Mouse (Mus musculus): ENCODE measurements around the gene Syt5. TPM values are rescaled to one million over a fixed set of nuclear protein-coding genes. Genes with fewer than 3 reads are reported as not detected.
"Not testable (repeated sequence)": the region's sequence is repeated elsewhere in the genome, so short reads cannot be mapped to it uniquely, and the experiment has no call there.

Gene Syt5
- total and polyA plus RNA-seq, 3 experiments = not detected

GRCm38 (mm10) chr7:4532005-4532729 is 15.2 kb downstream of the Syt5 start, which contains the start of gene Dnaaf3:
Gene Dnaaf3 (minus strand): TSS chr7:4532453.
- Histone ChIP-seq H3K27ac (ENCODE audit: control insufficient read depth, low read depth, low read length) (no peak within 1 kb of the TSS), H3K4me1 (ENCODE audit: control insufficient read depth in 1 of 2, insufficient read depth in 2 of 2, low read length in 2 of 2) (no peaks in the 10 kb centered on the region), H3K27me3 (ENCODE audit: control insufficient read depth in 1 of 2, insufficient read depth in 2 of 2, low read length in 2 of 2) (peaks cover 5% of the 10 kb centered on the region in 2 experiments; a peak in 3 of 4 replicates), H3K36me3 (ENCODE audit: control insufficient read depth in 1 of 2, insufficient read depth in 2 of 2, low read length in 2 of 2) (no peaks in the 10 kb centered on the region), H3K9me3 (replicated peaks; ENCODE audit: insufficient read depth, low read length) (no peaks in the 10 kb centered on the region), H3K4me3 (ENCODE audit: control insufficient read depth in 1 of 2, insufficient read depth in 1 of 2, low read depth in 2 of 2, low read length in 2 of 2) (no peak within 1 kb of the TSS), H3K9ac (ENCODE audit: control insufficient read depth, low read depth, low read length, poor library complexity, severe bottlenecking) (no peak within 1 kb of the TSS), H3K79me2 (ENCODE audit: control insufficient read depth, insufficient read depth, low read length, poor library complexity) (no peaks in the 10 kb centered on the region)
- TF ChIP-seq NELFE (IDR thresholded peaks at IDR 0.05; ENCODE audit: low read depth, low read length) (no peak), KAT2A (conservative IDR thresholded peaks at IDR 0.05; ENCODE audit: low read depth, low read length) (no peak), MEF2A (IDR thresholded peaks at IDR 0.05; ENCODE audit: extremely low read depth, insufficient replicate concordance, low read depth, low read length, poor library complexity, severe bottlenecking) (no peak), GATA1 (IDR thresholded peaks at IDR 0.05; ENCODE audit: low read depth, low read length) (no peak), TCF12 (IDR thresholded peaks at IDR 0.05; ENCODE audit: low read depth, low read length) (no peak)
- no peak for DNase-seq (ENCODE audit: low read depth, low spot score)

DNA sequence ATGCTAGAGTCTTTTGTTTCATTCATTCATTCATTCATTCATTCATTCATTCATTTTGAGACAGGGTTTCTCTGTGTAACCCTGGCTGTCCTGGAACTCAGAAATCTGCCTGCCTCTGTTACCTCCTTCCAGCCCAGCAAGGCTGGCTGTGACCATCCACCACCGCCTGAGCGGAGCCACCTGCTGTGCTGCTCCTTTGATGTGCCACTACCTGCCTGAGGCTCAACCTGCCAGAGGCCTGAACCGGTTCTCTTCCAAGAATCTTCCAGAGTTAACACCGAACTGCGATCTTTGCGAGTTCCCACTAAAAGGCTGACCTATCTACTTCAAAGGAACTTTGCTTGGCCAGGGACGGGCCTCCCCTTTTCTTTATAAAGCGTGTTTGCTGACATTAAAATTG is 17.2 kb downstream of the Syt5 start:
- not testable (repeated sequence) for H3K4me1 ChIP-seq (ENCODE audit: control insufficient read depth in 1 of 2, insufficient read depth in 2 of 2, low read length in 2 of 2); H3K27ac ChIP-seq (ENCODE audit: control insufficient read depth, low read depth, low read length); H3K27me3 ChIP-seq (ENCODE audit: control insufficient read depth in 1 of 2, insufficient read depth in 2 of 2, low read length in 2 of 2); H3K4me3 ChIP-seq (ENCODE audit: control insufficient read depth in 1 of 2, insufficient read depth in 1 of 2, low read depth in 2 of 2, low read length in 2 of 2); H3K79me2 ChIP-seq (ENCODE audit: control insufficient read depth, insufficient read depth, low read length, poor library complexity); H3K9ac ChIP-seq (ENCODE audit: control insufficient read depth, low read depth, low read length, poor library complexity, severe bottlenecking); H3K9me3 ChIP-seq (replicated peaks; ENCODE audit: insufficient read depth, low read length); DNase-seq (ENCODE audit: low read depth, low spot score); H3K36me3 ChIP-seq (ENCODE audit: control insufficient read depth in 1 of 2, insufficient read depth in 2 of 2, low read length in 2 of 2)

- no peak for DNase-seq (ENCODE audit: low read depth, low spot score)
- Histone ChIP-seq H3K4me3 (ENCODE audit: control insufficient read depth in 1 of 2, insufficient read depth in 1 of 2, low read depth in 2 of 2, low read length in 2 of 2) (no peak overlapping the region), H3K27me3 (ENCODE audit: control insufficient read depth in 1 of 2, insufficient read depth in 2 of 2, low read length in 2 of 2) (no peaks in the 10 kb centered on the region), H3K79me2 (ENCODE audit: control insufficient read depth, insufficient read depth, low read length, poor library complexity) (no peaks in the 10 kb centered on the region; the same call in 1 of the 2 replicates), H3K36me3 (ENCODE audit: control insufficient read depth in 1 of 2, insufficient read depth in 2 of 2, low read length in 2 of 2) (peaks cover 0 to 2% of the 10 kb centered on the region in 2 experiments; a peak in 1 of 4 replicates), H3K9ac (ENCODE audit: control insufficient read depth, low read depth, low read length, poor library complexity, severe bottlenecking) (no peak overlapping the region), H3K4me1 (ENCODE audit: control insufficient read depth in 1 of 2, insufficient read depth in 2 of 2, low read length in 2 of 2) (peaks cover 0 to 12% of the 10 kb centered on the region in 2 experiments; a peak in 2 of 4 replicates), H3K27ac (ENCODE audit: control insufficient read depth, low read depth, low read length) (no peak overlapping the region), H3K9me3 (replicated peaks; ENCODE audit: insufficient read depth, low read length) (no peaks in the 10 kb centered on the region)
- TF ChIP-seq NRF1 (IDR thresholded peaks at IDR 0.05; ENCODE audit: insufficient read depth, low read depth, low read length, poor library complexity, severe bottlenecking) (no peak), KAT2A (conservative IDR thresholded peaks at IDR 0.05; ENCODE audit: low read depth, low read length) (no peak), CHD2 (IDR thresholded peaks at IDR 0.05; ENCODE audit: low read length) (no peak), MAFK (IDR thresholded peaks at IDR 0.05; ENCODE audit: borderline replicate concordance, low read depth, low read length) (no peak), MAZ (IDR thresholded peaks at IDR 0.05; ENCODE audit: low read depth, low read length) (no peak), CTCF (IDR thresholded peaks at IDR 0.05 in 2 of 3, conservative IDR thresholded peaks at IDR 0.05 in 1 of 3; ENCODE audit: control insufficient read depth in 1 of 3, insufficient read depth in 1 of 3, low read depth in 2 of 3, low read length in 3 of 3, poor library complexity in 1 of 3, severe bottlenecking in 1 of 3) (no peak), MEF2A (IDR thresholded peaks at IDR 0.05; ENCODE audit: extremely low read depth, insufficient replicate concordance, low read depth, low read length, poor library complexity, severe bottlenecking) (no peak), POLR2A (IDR thresholded peaks at IDR 0.05; ENCODE audit: control insufficient read depth in 1 of 2, insufficient read depth in 1 of 2, low read depth in 1 of 2, low read length in 2 of 2, poor library complexity in 1 of 2) (no peak), POLR2AphosphoS5 (IDR thresholded peaks at IDR 0.05; ENCODE audit: borderline replicate concordance, low read depth, low read length) (no peak), POLR2AphosphoS2 (IDR thresholded peaks at IDR 0.05; ENCODE audit: low read length) (no peak), MAX (IDR thresholded peaks at IDR 0.05; ENCODE audit: low read length) (no peak), MYB (IDR thresholded peaks at IDR 0.05; ENCODE audit: low read depth, low read length) (no peak), ZMIZ1 (IDR thresholded peaks at IDR 0.05; ENCODE audit: low read depth, low read length) (no peak), TBP (IDR thresholded peaks at IDR 0.05; ENCODE audit: low read depth, low read length) (no peak), BHLHE40 (IDR thresholded peaks at IDR 0.05; ENCODE audit: borderline replicate concordance, low read depth, low read length) (no peak), RCOR1 (IDR thresholded peaks at IDR 0.05; ENCODE audit: low read depth, low read length) (no peak), ZC3H11A (IDR thresholded peaks at IDR 0.05; ENCODE audit: low read depth, low read length) (no peak), MYC (IDR thresholded peaks at IDR 0.05; ENCODE audit: low read depth, low read length) (no peak), ZNF384 (IDR thresholded peaks at IDR 0.05; ENCODE audit: low read depth, low read length) (no peak)
Measured at GRCm38 (mm10) chr7:4527302-4527689, 20.0 kb downstream of the Syt5 start.
